ENCODE assay signal across 25 mouse cellular contexts in the genomic region with DNA sequence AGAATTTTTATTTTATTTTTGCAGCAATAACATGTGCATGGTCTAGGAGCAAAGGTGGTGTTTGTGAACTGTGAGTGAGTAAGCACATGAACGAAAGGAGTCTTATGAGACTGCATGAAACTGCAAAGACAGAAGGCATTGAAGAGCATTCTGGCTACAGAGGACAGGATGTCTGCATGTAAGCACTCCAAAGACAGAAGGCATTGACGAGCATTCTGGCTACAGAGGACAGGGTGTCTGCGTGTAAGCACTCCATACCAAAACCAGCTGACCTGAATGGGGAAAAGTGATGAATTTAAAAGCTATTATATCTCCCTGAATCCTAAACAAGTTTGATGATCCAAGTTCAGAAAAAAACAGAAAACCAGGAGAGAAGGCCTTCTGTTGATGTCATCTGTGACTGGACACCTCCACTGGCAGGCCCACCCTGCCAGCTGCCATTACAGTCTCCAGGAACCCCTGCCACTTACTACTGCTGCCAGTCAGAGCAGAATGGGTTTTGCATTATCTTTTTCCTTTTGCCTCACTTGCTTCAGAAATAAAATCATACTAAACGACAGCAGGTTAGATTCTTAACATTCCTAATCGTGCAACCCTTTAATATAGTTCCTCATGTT. TPM values are rescaled to one million over a fixed set of nuclear protein-coding genes. Genes with fewer than 3 reads are reported as not detected.
"Had no signal": no experiment of that assay in that cellular context is flagged by ENCODE, and none has a peak within 500 bp of the region (broad histone marks: within the 10 kb centered on the region; RNA-seq: fewer than 3 reads in every experiment).

No protein-coding gene starts in this region.

- H3K9ac ChIP-seq: limb, embryonic 12.5 days; limb, embryonic 15.5 days; liver, embryonic 13.5 days; midbrain, embryonic 12.5 days; midbrain, embryonic 15.5 days; neural tube, embryonic 12.5 days; neural tube, embryonic 15.5 days had no signal

- H3K4me3 ChIP-seq: limb, embryonic 12.5 days; limb, embryonic 15.5 days; liver, embryonic 13.5 days; midbrain, embryonic 12.5 days; midbrain, embryonic 15.5 days; neural tube, embryonic 12.5 days; neural tube, embryonic 15.5 days had no signal

- H3K36me3 ChIP-seq: limb, embryonic 12.5 days; limb, embryonic 15.5 days; liver, embryonic 13.5 days; midbrain, embryonic 12.5 days; midbrain, embryonic 15.5 days; neural tube, embryonic 12.5 days; neural tube, embryonic 15.5 days had no signal

- H3K27me3 ChIP-seq: limb, embryonic 12.5 days; limb, embryonic 15.5 days; liver, embryonic 13.5 days; midbrain, embryonic 12.5 days; midbrain, embryonic 15.5 days; neural tube, embryonic 12.5 days; neural tube, embryonic 15.5 days had no signal

- DNase-seq: kidney, adult 9 months; kidney, postnatal 14 days; kidney, postnatal 4 days; liver, embryonic 13.5 days; lung, adult 2 months; lung, postnatal 14 days; right cerebral cortex, adult 18-20 months; right cerebral cortex, postnatal 14 days; right cerebral cortex, postnatal 4 days; thymus, adult 2 months; thymus, postnatal 14 days; thymus, postnatal 4 days had no signal

- H3K4me1 ChIP-seq: limb, embryonic 12.5 days; limb, embryonic 15.5 days; liver, embryonic 13.5 days; midbrain, embryonic 12.5 days; midbrain, embryonic 15.5 days; neural tube, embryonic 12.5 days; neural tube, embryonic 15.5 days had no signal

- H3K4me2 ChIP-seq: limb, embryonic 12.5 days; limb, embryonic 15.5 days; liver, embryonic 13.5 days; midbrain, embryonic 12.5 days; midbrain, embryonic 15.5 days; neural tube, embryonic 12.5 days; neural tube, embryonic 15.5 days had no signal

- H3K27ac ChIP-seq: limb, embryonic 12.5 days; limb, embryonic 15.5 days; liver, embryonic 13.5 days; macrophage; midbrain, embryonic 12.5 days; midbrain, embryonic 15.5 days; neural tube, embryonic 12.5 days; neural tube, embryonic 15.5 days; stomach, postnatal 0 days had no signal

- ATAC-seq: midbrain, embryonic 15.5 days had no signal

- H3K9me3 ChIP-seq: limb, embryonic 12.5 days; limb, embryonic 15.5 days; liver, embryonic 13.5 days; midbrain, embryonic 12.5 days; midbrain, embryonic 15.5 days; neural tube, embryonic 12.5 days; neural tube, embryonic 15.5 days had no signal

RNA-seq across cellular contexts. Expression of a gene that starts 23.2 kb away (rescaled TPM):
- total RNA-seq: layer of hippocampus, adult 18-20 months; layer of hippocampus, postnatal 25 days; left cerebral cortex, adult 18-20 months had no signal
- polyA plus RNA-seq: kidney, embryonic 16.5 days; limb, embryonic 12.5 days; macrophage; midbrain, embryonic 12.5 days; neural tube, embryonic 12.5 days; neural tube, embryonic 15.5 days; stomach, embryonic 14.5 days had no signal

RNA-seq across cellular contexts. Expression of a gene that starts 32.0 kb away (rescaled TPM):
- polyA plus RNA-seq: macrophage had no signal
